Mouse (Mus musculus): Measurements from ENCODE around the gene Gpr137c. TPM values are rescaled to one million over a fixed set of nuclear protein-coding genes. Genes with fewer than 3 reads are reported as not detected.

Gene Gpr137c
- total RNA-seq, 2 experiments from 2014 or later = 1.6 to 2.3 TPM

DNA sequence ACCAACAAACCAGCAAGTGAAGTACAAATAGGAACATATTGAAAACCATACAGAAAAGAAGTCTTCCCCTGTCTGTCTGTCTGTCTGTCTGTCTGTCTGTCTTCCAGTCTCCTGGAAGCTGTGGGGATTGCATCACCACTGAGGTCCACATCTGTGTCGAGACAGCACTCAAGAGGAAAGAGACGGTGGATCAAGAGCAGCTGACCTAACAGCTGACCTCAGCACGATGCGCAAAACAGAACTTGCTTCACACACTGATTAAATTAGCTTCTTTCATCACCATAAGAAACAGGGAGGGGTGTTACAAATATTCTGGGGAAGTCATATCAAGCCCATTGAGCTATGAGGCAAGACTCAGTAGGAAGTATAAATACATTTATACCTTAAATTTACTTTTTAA, 72.1 kb downstream of the Gpr137c start:
- DNase-seq = no peak

DNA sequence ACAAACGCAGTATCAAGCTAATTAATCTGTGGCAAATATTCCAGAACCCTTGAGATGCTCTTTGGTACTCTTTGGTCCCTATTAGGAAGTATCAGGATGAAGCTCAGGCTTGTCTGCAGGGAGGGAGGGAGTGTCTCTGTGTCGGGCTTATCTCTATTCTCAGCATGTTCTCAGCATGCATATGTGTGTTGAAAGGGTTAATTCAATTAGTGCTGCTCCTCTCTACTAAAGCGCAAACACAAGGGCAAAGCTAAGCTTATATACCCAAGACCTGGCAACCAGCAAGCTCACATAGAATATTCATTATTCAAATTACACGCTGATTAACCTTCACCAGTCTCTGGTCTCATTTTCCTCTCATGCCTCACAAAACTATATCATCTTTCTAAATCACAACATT, 84.4 kb downstream of the Gpr137c start:
- DNase-seq = no peak

DNA sequence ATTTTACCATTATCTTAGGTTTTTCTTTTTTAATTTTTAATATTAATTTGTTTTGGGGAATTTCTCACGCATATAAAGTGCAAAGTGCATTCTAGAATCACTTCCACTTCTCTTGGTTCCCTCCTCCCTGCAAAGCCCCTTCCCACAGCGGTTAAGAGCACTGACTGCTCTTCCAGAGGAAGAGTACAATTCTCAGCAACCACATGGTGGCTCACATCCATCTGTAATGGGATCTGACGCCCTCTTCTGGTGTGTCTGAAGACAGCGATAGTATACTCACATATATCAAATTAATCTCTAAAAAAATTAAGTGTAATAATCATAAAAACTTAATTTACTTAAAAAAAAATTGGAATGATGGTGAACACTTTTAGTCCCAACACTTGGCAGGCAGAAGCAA, 84.9 kb downstream of the Gpr137c start:
- DNase-seq = no peak

DNA sequence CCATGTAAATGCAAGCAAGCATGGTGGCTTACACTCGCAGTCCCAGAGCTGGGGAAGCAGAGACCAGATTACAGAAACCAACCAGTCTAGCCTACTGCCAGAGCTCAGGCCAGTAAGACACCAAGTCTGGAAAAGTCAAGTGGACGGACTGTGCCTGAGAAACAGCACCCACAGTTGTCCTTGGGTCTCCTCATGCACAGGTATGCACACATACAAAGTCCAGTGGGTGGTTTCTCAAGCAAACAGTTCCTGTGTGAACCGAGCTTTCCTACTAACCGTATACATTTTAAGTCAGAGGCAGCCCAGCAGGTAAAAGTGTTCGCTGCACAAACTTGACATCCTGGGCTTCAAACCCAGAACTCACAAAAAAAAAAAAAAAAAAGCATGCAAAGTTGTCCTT, 86.3 kb downstream of the Gpr137c start:
- DNase-seq = no peak

DNA sequence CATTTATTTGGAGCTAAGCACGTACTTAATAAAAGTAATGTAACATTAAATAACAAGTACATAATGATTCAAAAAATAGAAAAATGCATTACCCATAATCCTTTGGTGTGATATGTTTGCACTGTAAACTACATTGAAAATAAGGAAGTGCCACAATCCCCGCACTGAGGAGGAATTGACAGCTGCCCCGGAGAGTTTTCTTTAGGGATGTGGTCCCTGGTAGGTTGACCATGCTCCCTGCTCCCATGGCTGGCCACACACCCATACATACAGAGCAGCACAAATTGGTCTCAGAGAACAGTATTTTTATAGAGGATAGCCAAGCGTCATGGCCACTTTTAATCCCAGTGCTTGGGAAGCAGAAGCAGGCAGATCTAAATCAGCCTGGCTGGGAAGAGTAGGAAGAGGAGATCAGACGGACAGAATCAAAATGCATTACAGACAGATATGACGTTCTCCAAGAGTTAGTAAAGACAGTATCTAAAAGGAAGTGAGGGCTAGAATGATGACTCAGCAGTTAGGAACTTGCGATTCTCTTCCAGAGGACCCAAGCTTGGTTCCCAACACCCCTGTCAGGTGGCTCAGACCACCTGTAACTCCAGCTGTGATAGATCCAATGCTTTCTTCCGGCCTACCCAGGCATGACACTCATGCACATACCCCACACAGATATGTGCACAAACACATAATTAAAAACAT, 88.3 kb downstream of the Gpr137c start:
- DNase-seq = no peak

DNA sequence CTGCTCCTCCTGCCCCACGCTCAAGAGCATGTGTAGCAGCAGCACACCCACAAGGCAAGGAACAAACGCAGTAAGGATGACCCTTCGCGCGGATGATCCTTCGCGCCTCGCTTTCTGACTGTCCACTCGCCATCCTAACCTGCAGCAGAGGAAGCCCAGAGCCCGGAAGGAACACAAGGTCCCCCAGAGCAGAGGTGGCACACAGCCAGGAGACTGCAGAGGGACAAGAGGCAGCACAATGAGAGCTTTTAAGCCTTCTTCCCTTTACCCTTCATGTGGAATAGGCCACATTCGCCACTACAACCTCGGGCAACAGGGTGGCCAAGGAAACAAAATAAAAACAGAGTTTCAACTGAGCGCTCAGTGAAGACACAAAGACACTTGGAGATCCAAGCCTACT, 90.1 kb downstream of the Gpr137c start:
- DNase-seq = peak; percentile 22

DNA sequence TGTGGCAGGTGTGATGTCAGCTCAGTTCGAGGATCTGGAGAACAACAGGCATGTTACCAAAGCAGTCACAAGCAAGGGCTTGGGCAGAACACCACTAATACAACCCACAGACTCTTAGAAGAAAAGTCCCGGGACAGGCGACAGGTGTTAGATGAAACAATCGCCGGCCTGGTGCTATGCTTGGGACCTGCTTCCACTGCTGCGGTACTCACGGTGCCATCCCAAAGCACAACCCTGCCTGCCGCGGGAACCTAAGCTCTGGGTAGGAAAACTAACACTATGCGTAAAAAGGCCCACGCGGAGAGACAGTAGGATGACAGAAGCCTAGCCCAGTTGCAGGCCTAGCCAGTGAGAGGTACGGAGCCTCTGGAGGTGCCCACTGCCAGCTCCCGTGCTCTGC, 90.6 kb downstream of the Gpr137c start:
- no peak for DNase-seq

DNA sequence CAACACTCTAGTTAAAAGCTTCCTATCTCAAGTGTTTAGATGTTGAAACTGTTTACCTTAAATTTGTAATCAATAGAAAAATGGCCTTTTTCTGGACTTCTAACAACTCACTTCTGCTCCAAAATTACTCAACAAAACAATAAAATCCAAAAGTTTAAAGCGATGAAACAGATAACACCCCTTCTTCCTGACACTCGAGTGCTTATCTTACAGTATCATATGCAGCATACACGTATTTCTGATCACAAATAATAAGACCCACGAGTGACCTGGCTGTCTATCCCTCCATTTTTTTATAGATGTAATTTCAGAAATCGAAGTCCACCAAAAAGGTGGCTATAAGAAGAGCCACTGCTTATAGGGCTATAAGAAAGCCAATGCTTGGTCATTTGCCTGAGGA, 97.4 kb downstream of the Gpr137c start:
- no peak for DNase-seq

DNA sequence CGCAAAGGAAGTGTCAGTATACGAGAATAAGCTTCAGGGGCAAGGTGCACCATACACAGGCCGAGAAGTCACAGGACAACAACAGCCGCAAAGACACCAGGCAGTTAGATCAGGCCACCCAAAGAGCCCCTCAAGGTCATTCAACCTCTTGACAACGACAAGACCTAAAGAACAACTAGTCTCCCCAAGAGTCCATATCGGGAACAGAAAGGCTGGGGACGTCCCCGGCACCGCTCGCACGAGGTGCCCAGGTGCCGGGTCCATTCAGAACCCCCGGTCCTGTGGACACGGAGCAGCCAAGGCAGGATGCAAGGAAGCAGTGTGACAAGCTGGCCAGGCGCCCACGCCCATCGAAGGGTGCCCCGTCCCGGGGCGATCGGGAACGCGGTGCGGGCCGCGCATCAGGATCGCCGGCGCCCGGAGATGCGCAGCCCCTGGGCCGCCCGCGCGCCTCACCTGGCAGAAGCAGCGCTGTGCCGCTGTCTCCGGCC, 98.4 kb downstream of the Gpr137c start:
- DNase-seq = no peak

DNA sequence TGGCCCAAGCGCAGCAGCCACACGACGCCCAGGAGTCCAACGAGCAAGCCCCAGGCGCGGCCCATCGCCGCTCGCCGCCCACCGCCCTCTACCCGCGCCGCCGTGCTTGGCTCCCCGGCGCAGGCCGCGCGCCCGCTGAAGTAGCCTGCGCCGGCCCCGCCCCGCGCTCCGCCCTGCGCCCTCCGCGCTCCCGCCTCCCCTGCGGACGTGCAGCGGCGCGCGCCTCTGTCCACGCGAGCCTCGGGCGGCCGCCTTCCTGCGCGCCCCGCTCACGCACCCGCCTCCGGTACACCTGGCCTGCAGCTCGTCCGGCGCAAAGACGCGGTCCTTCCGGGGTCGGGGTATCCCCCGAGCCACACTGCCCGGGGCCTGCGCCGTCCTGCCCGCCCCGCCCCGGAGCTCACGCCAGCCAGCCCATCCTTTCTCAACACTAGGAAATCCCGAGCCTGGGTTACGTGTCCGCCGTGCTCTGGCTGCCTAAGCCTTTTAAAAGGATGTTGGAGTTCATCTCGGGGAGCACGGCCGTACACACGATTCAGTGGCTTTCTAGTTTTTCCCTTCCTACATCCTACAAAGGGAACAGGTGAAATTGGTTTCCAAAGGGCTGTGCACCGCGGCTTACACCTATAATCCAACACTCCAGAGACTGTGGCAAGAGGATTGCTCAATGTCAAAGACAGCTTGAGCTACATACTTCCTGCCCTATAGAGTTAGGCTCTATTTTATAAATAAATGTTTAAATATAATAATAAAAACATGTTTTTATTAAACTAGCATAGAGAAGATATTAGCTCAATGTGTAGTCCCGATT, 99.1 kb downstream of the Gpr137c start, which contains the start of gene Ero1l:
Gene Ero1l, minus strand, starts transcription at position 346 of the 811 bp plus-strand sequence.
- peak; percentile 81 for DNase-seq

DNA sequence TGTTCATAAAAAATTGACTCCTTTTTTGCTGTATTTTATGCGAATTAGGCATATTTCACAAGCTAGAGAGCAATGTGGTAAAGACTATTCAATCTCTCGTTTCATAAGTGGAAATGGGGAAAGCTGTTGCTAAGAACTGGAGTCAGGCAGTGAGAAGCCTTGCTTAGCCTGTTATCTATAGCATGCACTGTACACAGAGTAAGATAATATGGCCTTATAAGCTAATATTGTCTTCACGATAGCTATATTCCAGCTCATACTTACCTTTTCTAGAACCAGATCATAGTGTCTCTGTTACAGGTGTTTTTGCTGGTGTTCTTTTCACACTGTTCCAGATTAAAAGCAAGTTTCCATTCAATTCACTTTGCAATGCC, 99.7 kb downstream of the Gpr137c start:
- DNase-seq = no peak

DNA sequence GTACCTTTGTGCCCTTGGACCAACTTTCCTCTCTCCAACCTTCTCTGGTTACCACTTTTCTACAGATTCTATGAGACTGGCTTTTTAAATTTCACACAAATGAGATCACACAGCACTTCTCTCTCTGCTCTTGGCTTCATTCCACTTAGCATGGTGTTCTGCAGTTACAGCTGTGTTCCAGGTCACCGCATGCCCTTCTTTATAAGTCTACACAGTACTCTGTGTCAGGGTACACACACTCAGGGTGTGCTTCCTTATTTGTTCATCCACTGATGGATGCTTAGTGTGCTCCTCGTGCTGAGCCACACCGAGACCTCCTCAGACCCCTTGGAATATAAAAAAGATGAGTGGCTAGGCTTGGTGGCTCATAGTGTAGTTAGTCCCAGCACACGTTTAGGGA, 100.6 kb downstream of the Gpr137c start:
- DNase-seq = no peak

DNA sequence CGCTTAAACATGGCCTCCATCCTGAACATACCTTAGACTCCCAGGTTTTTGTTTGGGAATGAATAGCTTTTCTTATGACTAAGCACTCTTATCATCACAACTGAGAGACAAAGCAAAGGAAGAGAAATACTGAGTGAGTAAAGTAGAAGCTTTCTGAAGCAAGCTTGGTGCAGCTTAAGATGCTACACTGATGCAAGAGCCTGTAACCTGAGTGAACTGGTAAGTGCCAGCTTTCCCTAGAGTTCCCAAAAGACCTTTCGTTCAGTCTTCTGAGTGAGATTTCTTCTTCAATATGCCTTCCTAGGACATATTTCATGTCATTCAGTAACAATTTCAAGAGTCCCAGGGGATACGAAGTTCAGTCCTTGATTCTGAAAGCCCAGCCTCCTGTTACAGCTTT, 101.5 kb downstream of the Gpr137c start:
- no peak for DNase-seq

DNA sequence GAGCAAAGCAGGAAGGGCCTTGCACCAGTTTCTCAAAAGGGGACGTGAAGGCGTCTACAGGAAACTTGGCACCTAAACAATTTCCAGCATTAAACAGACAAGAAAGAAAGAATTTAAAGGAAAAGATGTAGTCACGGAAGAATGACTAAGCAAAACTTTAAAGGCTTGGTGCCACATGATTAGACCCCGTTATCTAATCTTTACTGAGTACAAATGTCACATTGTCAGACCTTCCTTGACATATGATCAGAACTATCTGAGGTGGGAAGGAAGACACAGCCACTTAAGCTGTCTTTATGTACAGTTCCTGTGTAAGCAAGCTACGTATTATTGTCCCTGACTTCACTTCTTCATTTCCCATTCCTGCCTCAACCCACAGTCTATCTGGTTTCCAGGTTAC, 102.1 kb downstream of the Gpr137c start:
- no peak for DNase-seq

DNA sequence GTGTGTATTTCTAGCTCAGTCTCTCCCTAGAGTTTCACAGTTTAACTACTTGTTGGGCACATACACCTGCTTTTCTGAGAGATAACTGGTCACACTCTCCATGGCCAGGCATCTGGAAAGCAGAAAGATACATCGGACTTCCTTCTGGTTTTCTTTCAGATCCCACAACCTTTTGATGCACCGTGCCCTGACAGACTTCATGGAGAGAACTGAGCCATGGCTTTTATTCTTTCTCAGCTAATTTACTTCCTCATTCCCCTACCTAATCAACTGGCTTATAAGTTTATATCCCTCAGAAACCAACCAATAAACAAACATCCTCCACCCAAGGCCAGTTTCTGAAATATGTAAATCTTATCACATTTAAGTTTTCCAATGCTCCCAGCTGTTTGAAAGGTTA, 102.9 kb downstream of the Gpr137c start:
- no peak for DNase-seq

DNA sequence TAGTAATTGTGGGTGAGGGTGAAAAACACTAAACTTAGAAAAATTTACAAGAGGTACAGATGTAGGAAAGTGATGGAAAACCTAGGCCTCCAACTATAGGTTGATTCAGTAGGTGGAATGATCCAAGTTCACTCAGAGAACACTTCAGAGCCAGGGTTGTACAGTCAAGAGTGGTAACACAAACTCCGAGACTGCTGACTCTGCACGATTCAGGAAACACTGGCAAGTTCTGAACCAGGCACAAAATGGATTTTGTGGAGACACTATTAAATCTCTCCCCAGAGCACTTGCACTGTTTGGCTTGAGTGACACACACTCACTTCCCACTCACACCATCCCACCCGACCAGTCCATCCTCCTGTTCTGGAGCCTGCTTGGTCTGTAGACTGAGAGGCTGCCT, 103.8 kb downstream of the Gpr137c start:
- DNase-seq = no peak

DNA sequence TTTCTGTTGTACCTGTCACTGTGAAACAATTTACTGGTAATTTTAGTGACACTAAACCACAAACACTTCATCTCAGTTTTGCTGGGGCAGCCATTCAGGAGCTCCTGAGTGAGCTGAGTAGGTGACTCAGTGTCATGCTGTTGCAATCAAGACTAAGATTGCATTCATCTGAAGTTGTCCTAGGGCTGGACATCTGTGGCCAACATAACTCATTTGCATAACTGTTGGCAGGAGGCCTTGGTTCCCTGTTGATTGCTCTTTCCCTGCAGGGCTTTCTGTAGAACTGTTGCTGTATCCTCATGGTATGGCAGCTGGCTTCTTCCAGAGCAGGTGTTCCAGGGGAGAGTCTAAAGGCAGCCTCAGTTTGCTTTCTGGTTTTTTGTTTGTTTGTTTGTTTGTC, 106.0 kb downstream of the Gpr137c start:
- DNase-seq = no peak

DNA sequence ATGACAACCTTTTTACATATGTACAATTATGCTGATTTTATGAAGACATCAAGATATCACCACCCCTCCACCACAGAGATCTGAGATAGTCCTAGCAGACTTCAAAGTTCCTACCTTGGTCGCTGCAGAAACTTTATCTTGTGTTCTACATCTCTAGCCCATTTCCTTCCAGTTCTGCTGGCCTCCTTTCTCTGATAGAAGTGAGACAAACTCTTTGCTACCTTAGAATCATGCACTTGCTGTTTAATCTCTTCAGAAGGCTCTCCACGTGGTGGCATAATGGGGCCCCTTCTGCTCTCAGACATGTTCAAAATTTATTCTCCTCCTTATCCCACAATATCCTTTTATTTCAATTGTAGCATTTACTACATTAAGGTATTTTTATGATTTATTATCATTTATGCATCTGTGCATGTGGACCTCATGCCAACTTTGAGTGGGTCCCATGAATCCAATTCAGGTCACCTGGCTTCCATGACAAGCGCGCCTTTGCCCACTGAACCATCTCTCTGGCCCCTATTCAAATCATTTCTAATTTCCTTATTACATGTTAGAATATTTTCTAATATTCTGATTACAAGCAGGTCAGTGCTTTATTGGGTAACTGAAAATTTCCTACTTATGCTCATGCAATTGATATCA, 108.7 kb downstream of the Gpr137c start:
- no peak for DNase-seq

DNA sequence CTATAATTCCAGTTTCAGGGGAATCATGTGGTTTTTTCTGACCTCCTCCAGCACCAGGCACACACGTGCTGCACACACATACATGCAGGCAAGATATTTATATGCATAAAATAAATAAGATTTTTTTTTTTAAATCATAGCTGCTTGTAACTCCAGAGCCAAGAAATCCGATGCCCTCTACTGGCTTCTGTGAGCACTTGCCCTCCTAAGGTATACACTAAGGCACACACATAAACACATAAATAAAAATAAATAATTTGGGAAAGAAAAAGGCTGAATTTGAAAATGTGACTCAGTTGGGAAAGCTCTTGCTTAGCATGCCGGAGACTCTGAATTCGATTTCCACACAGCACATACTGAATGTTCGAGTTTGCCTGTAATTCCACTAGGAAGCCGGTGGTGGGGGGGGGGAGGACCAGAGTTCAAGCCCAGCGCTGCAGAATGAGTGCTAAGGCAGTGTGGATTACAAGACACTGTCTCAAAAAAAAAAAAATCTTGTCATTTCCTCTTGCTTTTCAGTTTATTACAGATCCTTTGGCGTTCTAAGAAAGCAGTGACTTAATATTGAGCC, 109.6 kb downstream of the Gpr137c start:
- DNase-seq = no peak

DNA sequence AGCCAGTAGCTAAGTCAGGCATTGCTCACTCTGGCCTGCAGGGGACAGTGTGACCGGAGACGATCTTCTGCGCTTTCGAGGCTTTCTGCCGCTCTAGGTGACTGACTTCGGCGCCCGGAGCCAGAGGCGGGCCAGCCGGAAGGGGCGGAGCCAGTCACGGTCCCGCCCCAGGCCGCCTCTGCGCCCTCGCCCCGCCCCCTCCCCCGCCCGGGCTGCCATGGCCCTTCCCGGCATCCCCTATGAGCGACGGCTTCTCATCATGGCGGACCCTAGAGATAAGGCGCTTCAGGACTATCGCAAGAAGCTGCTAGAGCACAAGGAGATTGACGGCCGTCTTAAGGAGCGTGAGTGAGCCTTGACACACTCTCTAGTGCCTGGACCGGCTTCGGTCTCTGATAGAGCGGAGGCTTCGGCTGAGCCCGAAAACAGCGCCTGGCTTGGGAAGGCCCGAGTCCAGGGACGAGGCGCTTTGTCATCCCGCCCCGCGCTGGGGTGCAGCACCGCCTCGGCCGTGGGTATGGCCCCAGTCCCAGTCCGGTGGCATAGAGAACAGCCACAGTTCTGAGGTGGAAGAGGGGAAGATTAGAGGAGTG, 110.2 kb downstream of the Gpr137c start, which contains the start of gene Psmc6:
Gene Psmc6, plus strand, starts transcription at position 200 of the 593 bp plus-strand sequence.
- peak; percentile 90 for DNase-seq

Measured in gastrocnemius, postnatal 10 days (tissue).